Mouse (Mus musculus) splenic B cell, adult 2 months (primary cell): ENCODE measurements around the gene Erv3.
A peak's percentile ranks its signal among the peaks of the same experiment; 100 is the strongest.

Experiments used
- DNase-seq: peaks from one replicate; pipeline ENCODE4 v3.0.0-alpha.2; 2011; ENCODE audit warnings: low read depth, low spot score
- H3K27me3 ChIP-seq: 2 replicates; pipeline ENCODE4 v1.6.1; 2012; ENCODE audit warnings: mild to moderate bottlenecking, low read length, moderate library complexity, mixed read lengths; ENCODE audit not compliant: control insufficient read depth, poor library complexity, insufficient read depth, severe bottlenecking
- H3K36me3 ChIP-seq: 2 replicates; pipeline ENCODE4 v1.6.1; 2012; ENCODE audit warnings: mild to moderate bottlenecking, low read length, moderate library complexity, mixed read lengths; ENCODE audit not compliant: control insufficient read depth, poor library complexity, insufficient read depth, severe bottlenecking

The Erv3 gene

GRCm38 (mm10) chr2:131822492-131822891 lies 37.1 kb downstream of the Erv3 start:
- no peaks in the 10 kb centered on the region; the same call in 1 of the 2 replicates for H3K27me3 ChIP-seq
- no peaks in the 10 kb centered on the region for H3K36me3 ChIP-seq
- DNase-seq, result no peak

- H3K27me3 ChIP-seq, result no peaks in the 10 kb centered on the region; the same call in 1 of the 2 replicates
- DNase-seq, result no peak
- no peaks in the 10 kb centered on the region for H3K36me3 ChIP-seq
Measured at GRCm38 (mm10) chr2:131821708-131821990, 37.9 kb downstream of the Erv3 start.

GRCm38 (mm10) chr2:131820932-131821707 lies 38.4 kb downstream of the Erv3 start:
- no peaks in the 10 kb centered on the region; the same call in 1 of the 2 replicates for H3K27me3 ChIP-seq
- no peaks in the 10 kb centered on the region for H3K36me3 ChIP-seq
- peak; percentile 87 for DNase-seq

- no peaks in the 10 kb centered on the region; the same call in 1 of the 2 replicates for H3K27me3 ChIP-seq
- peak; percentile 87 for DNase-seq
Measured at GRCm38 (mm10) chr2:131820088-131820675, 39.4 kb downstream of the Erv3 start.

GRCm38 (mm10) chr2:131814327-131814726 lies 45.2 kb downstream of the Erv3 start:
- DNase-seq, result no peak
- no peaks in the 10 kb centered on the region for H3K36me3 ChIP-seq
- H3K27me3 ChIP-seq, result no peaks in the 10 kb centered on the region

More at GRCm38 (mm10) chr2:131820088-131820675, 39.4 kb downstream of the Erv3 start:
- no peaks in the 10 kb centered on the region for H3K36me3 ChIP-seq

GRCm38 (mm10) chr2:131813437-131813836 lies 46.1 kb downstream of the Erv3 start:
- no peak for DNase-seq
- Histone ChIP-seq H3K36me3 (no peaks in the 10 kb centered on the region), H3K27me3 (no peaks in the 10 kb centered on the region)

GRCm38 (mm10) chr2:131812480-131813137 lies 46.9 kb downstream of the Erv3 start:
- no peaks in the 10 kb centered on the region for H3K27me3 ChIP-seq
- peak; percentile 56 for DNase-seq
- no peaks in the 10 kb centered on the region for H3K36me3 ChIP-seq

GRCm38 (mm10) chr2:131811607-131812006 lies 47.9 kb downstream of the Erv3 start:
- no peak for DNase-seq
- no peaks in the 10 kb centered on the region for H3K36me3 ChIP-seq
- H3K27me3 ChIP-seq, result no peaks in the 10 kb centered on the region

GRCm38 (mm10) chr2:131808856-131809255 lies 50.7 kb downstream of the Erv3 start:
- no peaks in the 10 kb centered on the region for H3K36me3 ChIP-seq
- DNase-seq, result no peak
- H3K27me3 ChIP-seq, result no peaks in the 10 kb centered on the region

- no peaks in the 10 kb centered on the region for H3K27me3 ChIP-seq
- no peak for DNase-seq
- no peaks in the 10 kb centered on the region for H3K36me3 ChIP-seq
Measured at GRCm38 (mm10) chr2:131807660-131808059, 51.9 kb downstream of the Erv3 start.

- H3K36me3 ChIP-seq, result no peaks in the 10 kb centered on the region
- H3K27me3 ChIP-seq, result no peaks in the 10 kb centered on the region
- no peak for DNase-seq
Measured at GRCm38 (mm10) chr2:131806863-131807262, 52.7 kb downstream of the Erv3 start.

GRCm38 (mm10) chr2:131805306-131805705 lies 54.2 kb downstream of the Erv3 start:
- H3K36me3 ChIP-seq, result no peaks in the 10 kb centered on the region
- no peak for DNase-seq
- no peaks in the 10 kb centered on the region for H3K27me3 ChIP-seq

GRCm38 (mm10) chr2:131803801-131804200 lies 55.7 kb downstream of the Erv3 start:
- Histone ChIP-seq H3K36me3 (no peaks in the 10 kb centered on the region), H3K27me3 (no peaks in the 10 kb centered on the region)
- DNase-seq, result no peak
